Mouse (Mus musculus) forebrain, embryonic 16.5 days (tissue): Measurements from ENCODE around the gene Rimkla. TPM values are rescaled to one million over a fixed set of nuclear protein-coding genes. Genes with fewer than 3 reads are reported as not detected.
A peak's percentile ranks its signal among the peaks of the same experiment; 100 is the strongest.

ENCODE experiments used
- ATAC-seq: fragments of 200-750 bp; cut with Nextera tagmentation; 2 replicates; pipeline ENCODE4 v1.8.0; 2017; ENCODE audit warnings: mild to moderate bottlenecking, moderate library complexity
- H3K27ac ChIP-seq: fragments of 300-500 bp; sonication (generic); 2 replicates; pipeline ENCODE4 v1.5.1; 2014; ENCODE audit warnings: low read length, control low read depth
- H3K27me3 ChIP-seq: fragments of 300-500 bp; sonication (generic); replicated peaks from 2 replicates; pipeline ENCODE4 v1.6.1; 2014; ENCODE audit warnings: low read length; ENCODE audit not compliant: control insufficient read depth, insufficient read depth
- H3K36me3 ChIP-seq: fragments of 300-500 bp; sonication (generic); 2 replicates; pipeline ENCODE4 v1.6.1; 2014; ENCODE audit not compliant: control insufficient read depth, insufficient read depth
- H3K4me1 ChIP-seq: fragments of 300-500 bp; sonication (generic); replicated peaks from 2 replicates; pipeline ENCODE4 v1.6.1; 2014; ENCODE audit warnings: low read length; ENCODE audit not compliant: control insufficient read depth, insufficient read depth
- H3K4me2 ChIP-seq: fragments of 300-500 bp; sonication (generic); 2 replicates; pipeline ENCODE4 v1.6.1; 2014; ENCODE audit warnings: mild to moderate bottlenecking, low read length, control low read depth
- H3K4me3 ChIP-seq: fragments of 300-500 bp; sonication (generic); replicated peaks from 2 replicates; pipeline ENCODE4 v1.5.1; 2014; ENCODE audit warnings: mild to moderate bottlenecking, low read length, control low read depth
- H3K9ac ChIP-seq: fragments of 300-500 bp; sonication (generic); replicated peaks from 2 replicates; pipeline ENCODE4 v1.6.1; 2014; ENCODE audit warnings: low read depth, low read length, control low read depth
- H3K9me3 ChIP-seq: fragments of 300-500 bp; sonication (generic); 2 replicates; pipeline ENCODE4 v1.6.1; 2016; ENCODE audit warnings: low read length; ENCODE audit not compliant: control insufficient read depth
- WGBS: fragments of 180-500 bp; shearing (Covaris S2); extraction: QIAGEN DNeasy Blood & Tissue Kit; methylation state at CpG from one replicate; pipeline ENCODE4 v1.1.7; 2014; 5-methylcytosine and 5-hydroxymethylcytosine counted together
- polyA plus RNA-seq: library from polyadenylated mRNA; unstranded; fragments of >200 nt; fragmentation: Nextera tagmentation; extraction: Ambion mirVana; gene quantifications from 2 replicates; pipeline ENCODE4 v1.2.1, GENCODE M21; 2015

Gene Rimkla
- polyA plus RNA-seq, 1 experiment from 2014 or later = 22.9 TPM

- Histone ChIP-seq H3K4me1 (peaks cover 42% of the 10 kb centered on the region), H3K9ac (no peak overlapping the region), H3K9me3 (no peaks in the 10 kb centered on the region), H3K4me2 (peak overlapping the region; percentile 41), H3K4me3 (peak overlapping the region; percentile 18; the same call in 1 of the 2 replicates), H3K36me3 (no peaks in the 10 kb centered on the region), H3K27me3 (no peaks in the 10 kb centered on the region), H3K27ac (peak overlapping the region; percentile 98)
- WGBS = 49% methylated on average over 5 of the region's 5 CpGs
- ATAC-seq = peak; percentile 7; the same call in 1 of the 2 replicates
Measured at GRCm38 (mm10) chr4:119460296-119460695, 32.1 kb downstream of the Rimkla start.

- 15% methylated on average over 6 of the region's 6 CpGs for WGBS
- H3K4me2 ChIP-seq = no peak overlapping the region
- H3K36me3 ChIP-seq = no peaks in the 10 kb centered on the region
- ATAC-seq = peak; percentile 78
- H3K9ac ChIP-seq = no peak overlapping the region; the same call in 1 of the 2 replicates
- no peaks in the 10 kb centered on the region for H3K27me3 ChIP-seq
- no peaks in the 10 kb centered on the region for H3K9me3 ChIP-seq
- no peak overlapping the region for H3K4me3 ChIP-seq
- H3K27ac ChIP-seq = peak overlapping the region; percentile 69
- H3K4me1 ChIP-seq = peaks cover 8% of the 10 kb centered on the region
Measured at GRCm38 (mm10) chr4:119453533-119453932, 38.9 kb downstream of the Rimkla start.

- Histone ChIP-seq H3K4me3 (no peak overlapping the region), H3K27ac (peak overlapping the region; percentile 45; the same call in 1 of the 2 replicates), H3K4me1 (peaks cover 8% of the 10 kb centered on the region), H3K9ac (no peak overlapping the region; the same call in 1 of the 2 replicates), H3K27me3 (no peaks in the 10 kb centered on the region), H3K36me3 (no peaks in the 10 kb centered on the region), H3K9me3 (no peaks in the 10 kb centered on the region), H3K4me2 (no peak overlapping the region)
- WGBS = 62% methylated on average over 5 of the region's 5 CpGs
- 0 out of 2 replicates have a peak, but pooled peaks have one; percentile 15 for ATAC-seq
Measured at GRCm38 (mm10) chr4:119453128-119453527, 39.3 kb downstream of the Rimkla start.

DNA sequence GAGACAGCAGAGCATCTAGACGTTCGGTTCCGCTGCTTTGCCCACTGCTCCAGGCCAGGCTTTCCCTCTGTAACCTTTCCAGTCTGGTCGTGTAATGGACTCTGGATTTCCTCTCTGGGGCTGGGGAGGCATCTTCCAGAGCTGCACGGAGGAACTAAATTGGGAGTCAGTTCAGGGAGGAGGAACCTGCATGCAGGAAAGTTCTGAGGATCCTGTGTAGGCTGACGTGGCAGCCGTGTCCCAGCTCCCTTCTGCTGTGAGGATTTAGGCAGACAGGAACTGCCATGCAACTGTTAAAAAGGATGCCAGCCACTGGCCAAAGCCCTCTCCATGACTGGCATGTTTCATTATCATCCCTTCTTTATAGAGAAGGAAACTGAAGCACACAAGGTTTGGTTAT, 42.0 kb downstream of the Rimkla start:
- Histone ChIP-seq H3K27ac (no peak overlapping the region), H3K27me3 (no peaks in the 10 kb centered on the region), H3K4me2 (no peak overlapping the region), H3K9ac (no peak overlapping the region), H3K4me3 (no peak overlapping the region), H3K9me3 (no peaks in the 10 kb centered on the region), H3K4me1 (peaks cover 8% of the 10 kb centered on the region), H3K36me3 (no peaks in the 10 kb centered on the region)
- 69% methylated on average over 7 of the region's 7 CpGs for WGBS
- ATAC-seq = no peak

- no peaks in the 10 kb centered on the region for H3K9me3 ChIP-seq
- H3K9ac ChIP-seq = no peak overlapping the region
- WGBS = 77% methylated on average over 3 of the region's 3 CpGs
- no peak for ATAC-seq
- H3K4me1 ChIP-seq = no peaks in the 10 kb centered on the region
- H3K36me3 ChIP-seq = no peaks in the 10 kb centered on the region
- H3K4me2 ChIP-seq = no peak overlapping the region
- H3K27me3 ChIP-seq = no peaks in the 10 kb centered on the region
- no peak overlapping the region for H3K4me3 ChIP-seq
- no peak overlapping the region for H3K27ac ChIP-seq
Measured at GRCm38 (mm10) chr4:119447786-119448185, 44.6 kb downstream of the Rimkla start.

GRCm38 (mm10) chr4:119447261-119447660, 45.2 kb downstream of the Rimkla start:
- WGBS = 92% methylated on average over 6 of the region's 6 CpGs
- no peaks in the 10 kb centered on the region for H3K36me3 ChIP-seq
- no peaks in the 10 kb centered on the region for H3K27me3 ChIP-seq
- H3K9ac ChIP-seq = no peak overlapping the region
- ATAC-seq = no peak
- no peak overlapping the region for H3K4me2 ChIP-seq
- H3K4me3 ChIP-seq = no peak overlapping the region
- H3K27ac ChIP-seq = no peak overlapping the region
- no peaks in the 10 kb centered on the region for H3K9me3 ChIP-seq
- no peaks in the 10 kb centered on the region for H3K4me1 ChIP-seq

- ATAC-seq = no peak
- 53% methylated on average over 6 of the region's 6 CpGs for WGBS
- H3K27ac ChIP-seq = no peak overlapping the region
Measured at GRCm38 (mm10) chr4:119442539-119442938, 49.9 kb downstream of the Rimkla start.

DNA sequence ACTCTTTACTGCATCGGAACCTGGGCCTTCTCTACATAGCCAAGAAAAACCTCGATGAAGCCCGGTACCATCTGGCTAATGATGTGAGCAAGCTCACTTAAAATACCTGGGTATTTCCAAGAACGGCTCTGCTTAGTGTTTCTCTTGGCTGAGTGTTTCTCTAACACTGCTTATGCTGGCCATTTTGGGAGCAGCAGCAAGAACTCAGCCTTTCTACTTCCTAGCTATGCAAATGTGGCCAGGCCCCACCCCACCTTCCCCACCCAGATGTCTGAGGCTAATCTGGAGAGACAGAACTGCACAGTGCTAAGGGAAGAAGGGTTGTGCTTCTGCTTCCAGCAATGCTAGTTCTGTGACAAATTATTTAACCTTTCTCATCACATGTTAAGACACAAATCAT, 50.6 kb downstream of the Rimkla start:
- no peaks in the 10 kb centered on the region for H3K9me3 ChIP-seq
- no peak for ATAC-seq
- no peaks in the 10 kb centered on the region for H3K27me3 ChIP-seq
- 93% methylated on average over 4 of the region's 4 CpGs for WGBS
- no peaks in the 10 kb centered on the region for H3K4me1 ChIP-seq
- H3K9ac ChIP-seq = no peak overlapping the region
- no peak overlapping the region for H3K4me3 ChIP-seq
- no peaks in the 10 kb centered on the region for H3K36me3 ChIP-seq
- H3K4me2 ChIP-seq = no peak overlapping the region
- H3K27ac ChIP-seq = no peak overlapping the region

More at GRCm38 (mm10) chr4:119442539-119442938, 49.9 kb downstream of the Rimkla start:
- Histone ChIP-seq H3K9ac (no peak overlapping the region), H3K4me2 (no peak overlapping the region), H3K9me3 (no peaks in the 10 kb centered on the region), H3K4me1 (no peaks in the 10 kb centered on the region), H3K4me3 (no peak overlapping the region), H3K27me3 (no peaks in the 10 kb centered on the region), H3K36me3 (no peaks in the 10 kb centered on the region)

- no peak for ATAC-seq
- Histone ChIP-seq H3K36me3 (no peaks in the 10 kb centered on the region), H3K4me3 (no peak overlapping the region), H3K4me2 (no peak overlapping the region), H3K9ac (no peak overlapping the region), H3K27ac (no peak overlapping the region), H3K27me3 (0 out of 2 replicates have a peak, but pooled peaks cover 2% of the 10 kb centered on the region), H3K9me3 (no peaks in the 10 kb centered on the region), H3K4me1 (no peaks in the 10 kb centered on the region)
- WGBS = 92% methylated on average over 2 of the region's 2 CpGs
Measured at GRCm38 (mm10) chr4:119437936-119438335, 54.5 kb downstream of the Rimkla start.

DNA sequence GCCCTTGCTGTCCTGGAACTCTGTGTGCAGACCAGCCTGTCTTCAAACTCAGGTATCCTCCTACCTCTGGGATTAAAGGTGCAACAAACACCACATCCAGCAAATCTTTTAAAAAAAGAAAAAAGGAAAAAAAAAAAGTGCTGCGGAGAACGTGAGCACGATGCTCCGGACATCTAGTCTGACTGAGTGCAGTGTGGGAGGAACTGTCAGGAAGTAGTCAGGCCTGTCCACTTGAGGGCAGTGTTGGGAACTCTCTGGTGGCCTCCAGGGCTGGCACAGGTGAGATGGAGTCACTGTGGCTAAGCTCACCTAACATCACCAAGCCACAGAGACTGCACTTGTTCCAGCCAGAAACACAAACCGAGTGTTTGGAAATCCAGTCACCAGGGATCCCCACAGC, 61.8 kb downstream of the Rimkla start:
- Histone ChIP-seq H3K36me3 (no peaks in the 10 kb centered on the region), H3K9ac (no peak overlapping the region), H3K4me3 (no peak overlapping the region), H3K4me1 (no peaks in the 10 kb centered on the region), H3K27me3 (0 out of 2 replicates have a peak, but pooled peaks cover 2% of the 10 kb centered on the region), H3K4me2 (no peak overlapping the region), H3K27ac (no peak overlapping the region), H3K9me3 (no peaks in the 10 kb centered on the region)
- WGBS = 34% methylated on average over 5 of the region's 5 CpGs
- ATAC-seq = no peak
